Mouse (Mus musculus) liver, embryonic 14.5 days (tissue): ENCODE data around the gene Ttc6. TPM values are rescaled to one million over a fixed set of nuclear protein-coding genes. Genes with fewer than 3 reads are reported as not detected.

ENCODE experiments used
- ATAC-seq: fragments of 200-750 bp; cut with Nextera tagmentation; 2 replicates; pipeline ENCODE4 v1.8.0; 2017; ENCODE audit warnings: moderate number of reproducible peaks, mild to moderate bottlenecking, moderate library complexity; ENCODE audit not compliant: insufficient read depth
- DNase-seq, 3 experiments: peaks; one replicate each; pipeline ENCODE4 v3.0.0-alpha.2; 2012 to 2013; ENCODE audit warnings: low read depth in 3 of 3, low spot score in 3 of 3
- H3K27ac ChIP-seq: fragments of 300-500 bp; sonication (generic); 2 replicates; pipeline ENCODE4 v1.5.1; 2014; ENCODE audit warnings: moderate library complexity, mild to moderate bottlenecking, control low read depth, inconsistent platforms
- H3K27me3 ChIP-seq: fragments of 300-500 bp; sonication (generic); 2 replicates; pipeline ENCODE4 v1.6.1; 2014; ENCODE audit warnings: mild to moderate bottlenecking, low read length, moderate library complexity; ENCODE audit not compliant: control insufficient read depth, insufficient read depth
- H3K36me3 ChIP-seq: fragments of 300-500 bp; sonication (generic); replicated peaks from 2 replicates; pipeline ENCODE4 v1.6.1; 2014; ENCODE audit warnings: low read depth; ENCODE audit not compliant: control insufficient read depth, insufficient read depth
- H3K4me1 ChIP-seq, 2 experiments: fragments of 200-500 bp in 1 of 2; fragments of 300-500 bp in 1 of 2; sonication (generic) in 1 of 2; replicated peaks; 2 replicates each; pipeline ENCODE4 v1.6.1; 2012 to 2014; ENCODE audit warnings: antibody characterized with exemption in 1 of 2, inconsistent platforms in 1 of 2, low read length in 1 of 2; ENCODE audit not compliant: control insufficient read depth in 2 of 2, insufficient read depth in 2 of 2
- H3K4me2 ChIP-seq: fragments of 300-500 bp; sonication (generic); 2 replicates; pipeline ENCODE4 v1.6.1; 2014; ENCODE audit warnings: low read depth, mild to moderate bottlenecking, control low read depth, moderate library complexity
- H3K4me3 ChIP-seq, 2 experiments: fragments of 200-500 bp in 1 of 2; fragments of 300-500 bp in 1 of 2; sonication (generic) in 1 of 2; 2 replicates each; pipeline ENCODE4 v1.5.1; 2012 to 2014; ENCODE audit warnings: low read depth in 2 of 2, low read length in 2 of 2, mild to moderate bottlenecking in 2 of 2, control low read depth in 1 of 2, inconsistent platforms in 1 of 2, moderate library complexity in 1 of 2; ENCODE audit not compliant: insufficient read depth in 1 of 2
- H3K9ac ChIP-seq: fragments of 300-500 bp; sonication (generic); replicated peaks from 2 replicates; pipeline ENCODE4 v1.6.1; 2014; ENCODE audit warnings: mild to moderate bottlenecking, control low read depth, moderate library complexity
- H3K9me3 ChIP-seq: fragments of 300-500 bp; sonication (generic); 2 replicates; pipeline ENCODE4 v1.6.1; 2016; ENCODE audit warnings: low read length, mixed read lengths; ENCODE audit not compliant: control insufficient read depth
- CTCF ChIP-seq: IDR thresholded peaks from 2 replicates; pipeline ENCODE4 v1.5.1; 2016; ENCODE audit warnings: antibody characterized with exemption, low read depth, control low read depth
- EP300 ChIP-seq: IDR thresholded peaks from 2 replicates; pipeline ENCODE4 v1.6.1; 2016; ENCODE audit warnings: antibody characterized with exemption, low read depth
- WGBS: fragments of 180-500 bp; shearing (Covaris S2); extraction: QIAGEN DNeasy Blood & Tissue Kit; methylation state at CpG from one replicate; pipeline ENCODE4 v1.1.7; 2014; ENCODE audit not compliant: insufficient replicate concordance; 5-methylcytosine and 5-hydroxymethylcytosine counted together
- polyA plus RNA-seq, 2 experiments: library from polyadenylated mRNA; depleted of rRNA in 1 of 2; stranded (reverse) in 1 of 2; unstranded in 1 of 2; fragments of >200 nt; fragmentation: Nextera tagmentation in 1 of 2; extraction: Ambion mirVana in 1 of 2; gene quantifications; 2 replicates each; pipeline versions ENCODE4 v1.2.1 to v1.2.3; 2012 to 2014

The Ttc6 gene
- polyA plus RNA-seq, 2 experiments, result 0.04 to 0.08 TPM

GRCm38 (mm10) chr12:57650677-57651076 lies 86.8 kb downstream of the Ttc6 start:
- DNase-seq (no peak), ATAC-seq (no peak)
- Histone ChIP-seq H3K9ac (no peak overlapping the region), H3K27me3 (no peaks in the 10 kb centered on the region), H3K9me3 (no peaks in the 10 kb centered on the region), H3K4me1 (no peaks in the 10 kb centered on the region), H3K4me2 (no peak overlapping the region), H3K27ac (no peak overlapping the region), H3K36me3 (no peaks in the 10 kb centered on the region), H3K4me3 (no peak overlapping the region)
- no peak for TF ChIP-seq CTCF
- TF ChIP-seq EP300, result no peak
- 62% methylated on average over 8 of the region's 8 CpGs for WGBS

GRCm38 (mm10) chr12:57662986-57663674 lies 99.2 kb downstream of the Ttc6 start:
- no peaks in the 10 kb centered on the region for H3K9me3 ChIP-seq
- H3K4me1 ChIP-seq, result no peaks in the 10 kb centered on the region
- 44% methylated on average over 10 of the region's 10 CpGs for WGBS
- H3K9ac ChIP-seq, result no peak overlapping the region
- no peak for DNase-seq
- H3K27ac ChIP-seq, result no peak overlapping the region
- TF ChIP-seq EP300 (no peak), CTCF (no peak)
- no peak for ATAC-seq
- no peaks in the 10 kb centered on the region for H3K36me3 ChIP-seq
- H3K27me3 ChIP-seq, result no peaks in the 10 kb centered on the region
- H3K4me3 ChIP-seq, result no peak overlapping the region
- H3K4me2 ChIP-seq, result no peak overlapping the region

GRCm38 (mm10) chr12:57672414-57672813 lies 108.5 kb downstream of the Ttc6 start:
- ATAC-seq, result no peak
- H3K27ac ChIP-seq, result no peak overlapping the region
- TF ChIP-seq CTCF (no peak), EP300 (no peak)
- no peak overlapping the region for H3K9ac ChIP-seq
- 31% methylated on average over 2 of the region's 2 CpGs for WGBS
- H3K27me3 ChIP-seq, result no peaks in the 10 kb centered on the region
- no peak overlapping the region for H3K4me3 ChIP-seq
- no peaks in the 10 kb centered on the region for H3K36me3 ChIP-seq
- no peaks in the 10 kb centered on the region for H3K9me3 ChIP-seq
- DNase-seq, result no peak
- H3K4me2 ChIP-seq, result no peak overlapping the region
- H3K4me1 ChIP-seq, result no peaks in the 10 kb centered on the region

GRCm38 (mm10) chr12:57684967-57685423 lies 121.1 kb downstream of the Ttc6 start:
- no peaks in the 10 kb centered on the region for H3K9me3 ChIP-seq
- H3K4me3 ChIP-seq, result no peak overlapping the region
- DNase-seq (no peak), ATAC-seq (no peak)
- 35% methylated on average over 9 of the region's 9 CpGs for WGBS
- no peak for TF ChIP-seq CTCF
- no peak for TF ChIP-seq EP300
- no peak overlapping the region for H3K27ac ChIP-seq
- no peak overlapping the region for H3K9ac ChIP-seq
- H3K36me3 ChIP-seq, result no peaks in the 10 kb centered on the region
- no peak overlapping the region for H3K4me2 ChIP-seq
- H3K27me3 ChIP-seq, result no peaks in the 10 kb centered on the region
- no peaks in the 10 kb centered on the region for H3K4me1 ChIP-seq

GRCm38 (mm10) chr12:57709966-57710365 lies 146.1 kb downstream of the Ttc6 start:
- DNase-seq (no peak), ATAC-seq (no peak)
- no peak overlapping the region for H3K4me2 ChIP-seq
- no peaks in the 10 kb centered on the region for H3K9me3 ChIP-seq
- no peak overlapping the region for H3K27ac ChIP-seq
- no peak overlapping the region for H3K9ac ChIP-seq
- TF ChIP-seq EP300, result no peak
- TF ChIP-seq CTCF, result no peak
- no peaks in the 10 kb centered on the region for H3K36me3 ChIP-seq
- H3K4me3 ChIP-seq, result no peak overlapping the region
- H3K4me1 ChIP-seq, result no peaks in the 10 kb centered on the region
- H3K27me3 ChIP-seq, result no peaks in the 10 kb centered on the region
- whole genome bisulfite sequencing, result 79% methylated on average over 1 of the region's 1 CpGs
